Mouse (Mus musculus) erythroid progenitor cell, adult 5-6 weeks (primary cell): Measurements from ENCODE around the gene Zfp740. TPM values are rescaled to one million over a fixed set of nuclear protein-coding genes. Genes with fewer than 3 reads are reported as not detected.
"Not testable (repeated sequence)": the region's sequence is repeated elsewhere in the genome, so short reads cannot be mapped to it uniquely, and the experiment has no call there.

ENCODE experiments used
- ATAC-seq: replicated peaks from 2 replicates; pipeline ENCODE4 v1.8.0; 2016; ENCODE audit warnings: moderate number of reproducible peaks, mild to moderate bottlenecking, moderate TSS enrichment, inconsistent platforms; ENCODE audit not compliant: poor library complexity, low FRiP score, severe bottlenecking
- total RNA-seq, 2 experiments: library from RNA; stranded (forward) in 1 of 2; stranded (reverse) in 1 of 2; fragments of 150-400 nt in 1 of 2; fragments of 186-747, 209-891 nt in 1 of 2; gene quantifications; 2 replicates each; pipeline versions ENCODE4 v1.2.3 to v1.2.4; 2015 to 2017; ENCODE audit warnings: low replicate concordance in 2 of 2

Gene Zfp740
- total RNA-seq (2015; ENCODE audit: low replicate concordance) (25.2 and 33.5 TPM in 2 replicates), total RNA-seq (2017; ENCODE audit: low replicate concordance) (30.5 and 52.6 TPM in 2 replicates)

DNA sequence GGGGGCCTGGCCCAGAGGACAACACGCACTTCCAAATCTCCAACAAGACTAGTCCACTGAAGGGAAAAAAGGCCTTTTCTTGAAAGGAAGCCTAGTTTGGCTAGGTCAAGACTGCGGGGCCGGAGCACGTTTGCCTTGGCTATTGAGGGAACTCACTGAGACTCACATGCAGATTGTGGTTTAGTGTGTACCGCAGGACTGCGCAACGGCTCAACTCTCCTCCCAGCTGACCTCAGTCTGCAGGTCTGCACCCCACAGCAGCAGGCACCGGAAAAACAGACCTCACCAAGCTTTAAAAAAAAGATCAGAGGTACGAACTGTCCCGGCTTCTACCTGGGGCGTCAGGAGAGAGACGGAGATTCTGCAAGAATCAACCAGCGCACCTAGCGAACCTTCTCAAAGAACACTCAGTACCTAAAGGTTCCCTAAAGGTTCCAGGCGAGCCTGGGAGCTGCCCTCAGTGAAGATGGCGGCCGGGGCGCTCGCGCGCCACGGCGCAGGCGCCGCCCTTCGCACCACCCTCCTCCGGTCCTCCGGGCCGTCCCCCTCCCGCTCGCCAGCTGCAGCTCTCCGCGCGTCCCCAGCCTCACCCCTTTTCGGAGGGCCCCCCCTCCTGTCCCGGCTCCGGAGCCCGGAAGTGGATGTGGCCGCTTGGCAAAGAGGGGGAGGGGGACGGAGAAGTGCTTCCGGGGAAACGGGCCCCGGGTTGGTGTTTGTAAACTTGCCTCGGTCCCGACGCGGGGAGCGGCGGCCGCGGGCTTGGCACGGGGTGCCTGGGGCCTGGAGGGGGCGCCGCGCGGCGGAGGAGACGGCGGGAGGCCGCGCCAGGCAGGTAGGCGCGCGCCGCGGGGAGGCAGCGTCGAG is at the start of gene Zfp740:
Gene Zfp740 (plus strand): TSS at position 279 of the 864 bp plus-strand sequence.
- peak; percentile 93 for ATAC-seq

DNA sequence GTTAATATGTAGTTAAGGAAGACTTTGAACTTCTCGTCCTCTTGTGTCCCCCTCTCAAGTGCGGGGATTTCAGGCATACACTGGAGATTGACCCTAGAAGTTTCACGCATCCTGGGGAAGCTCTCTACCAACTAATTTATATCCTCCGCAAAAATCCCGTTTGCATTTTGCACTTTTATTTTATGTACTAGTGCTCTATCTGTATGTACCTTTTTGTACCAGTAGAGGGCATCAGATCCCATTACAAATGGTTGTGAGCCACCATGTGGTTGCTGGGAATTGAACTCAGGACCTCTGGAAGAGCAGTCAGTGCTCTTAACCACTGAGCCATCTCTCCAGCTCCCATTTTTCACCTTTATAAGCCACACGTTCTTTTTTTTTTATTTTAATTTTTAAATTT is 48.0 kb upstream of the Zfp740 start:
- not testable (repeated sequence) for ATAC-seq

DNA sequence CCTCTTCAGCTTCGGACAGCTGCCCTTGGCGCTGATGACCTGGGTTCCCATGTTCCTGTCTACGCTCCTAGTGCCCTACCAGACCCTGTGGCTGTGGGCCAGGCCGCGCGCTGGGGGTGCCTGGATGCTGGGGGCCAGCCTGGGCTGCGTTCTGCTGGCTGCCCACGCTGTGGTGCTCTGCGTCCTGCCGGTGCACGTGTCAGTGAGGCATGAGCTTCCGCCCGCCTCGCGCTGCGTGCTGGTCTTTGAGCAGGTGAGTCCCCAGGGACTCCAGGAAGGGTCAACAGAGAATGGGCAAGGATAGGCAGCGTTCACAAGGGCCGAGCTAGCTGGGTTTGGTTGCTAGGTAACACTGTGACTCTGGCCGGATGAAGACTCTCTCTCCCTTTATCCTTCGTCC is 46.2 kb upstream of the Zfp740 start:
- ATAC-seq, result no peak

DNA sequence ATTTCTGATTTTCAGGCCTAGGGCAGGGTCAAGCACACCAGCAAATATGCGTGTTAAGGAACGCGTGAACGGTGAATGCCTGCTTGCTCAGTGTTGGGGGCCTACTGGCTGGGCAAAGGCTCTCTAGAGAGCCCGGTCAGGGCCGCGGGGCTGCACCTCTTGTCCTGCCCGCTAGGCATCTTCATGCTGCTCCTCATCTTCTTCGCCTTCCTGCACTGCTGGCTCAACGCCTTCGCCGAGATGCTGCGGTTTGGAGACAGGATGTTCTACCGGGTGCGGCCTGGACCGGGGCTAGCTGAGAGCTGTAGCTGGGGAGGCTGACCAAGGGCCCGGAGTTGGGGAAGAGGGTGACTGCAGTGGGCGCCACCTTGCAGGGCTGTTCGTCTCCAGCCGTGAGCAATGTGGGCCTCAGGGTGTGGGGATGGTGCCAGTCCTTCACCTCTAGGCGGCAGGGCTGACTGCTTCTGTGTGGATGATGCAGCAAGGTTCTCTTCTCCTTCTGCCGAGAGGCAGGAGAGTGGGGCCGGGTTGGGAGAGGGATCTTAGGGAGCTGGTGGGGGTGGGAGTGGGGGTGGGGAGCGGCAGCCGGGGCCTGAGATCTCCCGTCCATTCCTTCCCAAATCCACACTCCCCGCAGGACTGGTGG is 42.5 kb upstream of the Zfp740 start:
- no peak for ATAC-seq

DNA sequence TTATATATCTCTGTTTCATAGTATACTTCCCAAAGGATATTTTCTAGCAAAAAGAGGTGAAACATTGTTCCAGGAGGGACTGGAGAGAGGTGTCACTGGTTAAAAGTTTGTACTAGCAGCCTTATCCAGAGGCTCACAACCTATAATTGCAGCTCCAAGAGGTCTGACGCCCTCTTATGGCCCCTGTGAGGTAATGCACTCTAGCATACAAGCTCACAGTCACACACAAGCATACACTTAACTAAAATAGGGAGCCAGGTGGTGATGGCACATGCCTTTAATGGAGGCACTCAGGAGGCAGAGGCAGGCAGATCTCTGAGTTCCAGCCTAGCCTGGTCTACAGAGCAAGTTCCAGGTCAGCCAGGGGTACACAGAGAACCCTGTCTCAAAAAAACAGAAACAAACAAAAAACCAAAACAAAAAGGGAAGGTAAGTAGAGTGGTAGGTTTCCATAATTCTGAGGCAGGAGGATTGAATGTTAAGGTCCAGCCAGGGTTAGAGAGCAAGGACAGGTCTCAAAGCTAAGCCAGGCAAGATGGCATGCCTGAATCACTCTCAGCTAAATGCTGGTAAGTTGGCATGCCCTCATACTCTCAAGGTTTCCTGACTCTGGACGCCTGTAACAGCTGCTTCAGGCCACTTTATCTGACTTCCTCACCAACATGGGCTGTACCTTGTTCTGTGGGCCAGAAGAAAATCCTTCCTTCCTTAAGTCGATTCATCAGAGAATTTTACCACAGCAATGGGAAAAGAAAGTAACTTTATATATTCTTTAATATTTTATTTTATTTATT is 39.0 kb upstream of the Zfp740 start:
- no peak for ATAC-seq

DNA sequence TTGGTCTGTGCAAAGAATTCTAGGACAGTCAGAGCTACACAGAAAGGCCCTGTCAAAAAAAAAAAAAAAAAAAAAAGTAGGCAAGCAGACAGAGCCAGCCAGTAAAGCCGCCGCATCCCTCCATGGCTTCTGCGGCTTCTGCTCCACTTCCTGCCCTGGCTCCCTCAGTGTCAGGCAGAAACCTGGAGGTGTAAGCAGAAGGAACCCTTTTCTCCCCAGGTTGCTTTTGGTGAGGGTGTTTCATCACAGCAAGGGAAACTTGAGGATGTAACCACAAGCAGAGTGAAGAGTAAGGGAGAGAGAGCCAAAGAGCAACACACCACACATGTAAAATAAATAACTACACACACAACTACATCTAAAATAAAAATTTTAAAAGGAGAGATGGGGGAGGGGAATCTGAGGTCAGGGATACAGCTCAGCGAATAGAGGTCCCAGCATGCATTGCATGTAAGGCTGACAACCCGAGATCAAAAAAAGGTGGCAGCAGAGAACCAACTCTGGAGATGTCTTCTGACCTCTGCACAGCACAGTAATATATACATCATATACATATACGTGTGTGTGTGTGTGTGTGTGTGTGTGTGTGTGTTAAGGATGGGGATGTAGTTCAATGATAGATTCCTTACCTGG is 37.5 kb upstream of the Zfp740 start:
- ATAC-seq, result no peak

DNA sequence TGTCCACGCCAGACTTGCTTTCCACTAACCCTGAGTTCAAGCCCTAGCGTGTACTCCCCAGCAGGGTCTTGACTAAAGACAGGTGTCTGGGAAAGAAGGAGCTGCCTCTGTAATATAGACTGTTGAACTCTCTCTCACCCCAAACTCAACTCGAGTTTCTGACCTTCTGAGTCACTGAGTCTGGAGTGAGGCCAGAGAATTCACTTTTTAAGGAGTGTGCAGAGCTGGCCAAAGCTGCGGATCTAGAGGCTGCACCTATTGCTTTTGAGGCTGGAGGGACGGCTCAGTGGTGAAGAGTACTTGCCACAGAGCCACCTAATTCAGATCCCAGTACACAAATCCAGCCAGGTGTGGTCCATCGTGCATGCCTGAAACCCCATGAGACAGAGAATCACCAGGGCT is 35.4 kb upstream of the Zfp740 start:
- no peak for ATAC-seq

DNA sequence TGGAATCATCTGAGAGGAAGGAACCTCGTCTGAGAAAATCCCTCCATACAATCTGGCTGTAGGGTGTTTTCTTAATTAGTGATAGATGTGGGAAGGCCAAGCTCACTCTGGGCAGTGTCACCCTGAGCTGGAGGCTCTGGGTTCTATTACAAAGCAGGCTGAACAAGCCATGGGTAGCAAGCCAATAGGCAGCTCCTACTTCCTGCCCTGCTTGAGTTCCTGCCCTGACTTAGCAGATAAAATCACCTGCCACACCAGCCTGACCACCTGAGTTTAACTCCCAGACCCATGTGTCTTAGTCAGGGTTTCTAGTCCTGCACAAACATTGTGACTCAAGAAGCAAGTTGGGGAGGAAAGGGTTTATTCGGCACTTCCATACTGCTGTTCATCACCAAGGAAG is 34.0 kb upstream of the Zfp740 start:
- no peak for ATAC-seq

DNA sequence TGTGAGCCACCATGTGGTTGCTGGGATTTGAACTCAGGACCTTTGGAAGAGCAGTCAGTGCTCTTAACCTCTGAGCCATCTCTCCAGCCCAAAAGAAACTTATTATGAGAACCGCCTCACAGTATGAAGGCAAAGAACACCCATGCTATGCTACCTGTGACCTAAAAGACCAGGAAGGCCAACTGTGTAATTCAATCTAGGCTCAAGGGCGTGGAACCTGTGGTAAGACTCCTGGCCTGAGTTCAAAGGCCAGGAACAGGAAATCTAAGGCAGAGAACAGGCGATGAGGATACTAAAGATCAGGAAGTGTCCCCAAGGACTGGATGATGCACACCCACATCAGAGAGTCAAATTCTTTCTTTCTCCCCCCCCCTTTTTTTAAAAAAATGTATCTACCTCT is 29.5 kb upstream of the Zfp740 start:
- ATAC-seq, result no peak

DNA sequence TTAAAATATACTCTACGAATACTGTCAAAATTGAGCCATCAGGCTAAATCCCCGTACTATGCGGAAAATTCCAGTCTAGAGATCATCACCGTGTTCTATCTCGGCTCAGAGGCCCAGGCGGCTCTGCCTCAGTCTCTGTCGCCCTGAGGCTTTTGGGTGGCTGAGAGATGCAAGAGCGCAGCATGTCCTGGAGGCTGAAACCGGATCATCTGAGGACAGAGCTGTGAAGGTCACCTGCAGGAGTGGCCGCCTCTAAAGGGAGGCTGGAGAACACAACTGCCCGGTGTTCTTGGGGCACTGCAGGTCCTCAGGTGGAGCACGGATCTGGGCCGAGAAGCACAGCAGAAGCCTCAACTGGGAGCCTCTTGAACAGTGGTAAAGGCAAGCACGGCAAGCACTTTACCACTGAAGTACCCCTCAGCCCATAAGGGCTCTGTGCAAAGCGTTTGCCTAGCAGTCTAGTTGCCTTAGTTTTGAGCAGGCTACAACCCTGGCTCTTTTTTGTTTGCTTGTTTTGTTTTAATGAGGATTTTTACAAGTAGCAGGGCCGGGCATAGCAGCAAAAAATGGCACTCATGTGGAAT is 27.2 kb upstream of the Zfp740 start:
- ATAC-seq, result no peak

DNA sequence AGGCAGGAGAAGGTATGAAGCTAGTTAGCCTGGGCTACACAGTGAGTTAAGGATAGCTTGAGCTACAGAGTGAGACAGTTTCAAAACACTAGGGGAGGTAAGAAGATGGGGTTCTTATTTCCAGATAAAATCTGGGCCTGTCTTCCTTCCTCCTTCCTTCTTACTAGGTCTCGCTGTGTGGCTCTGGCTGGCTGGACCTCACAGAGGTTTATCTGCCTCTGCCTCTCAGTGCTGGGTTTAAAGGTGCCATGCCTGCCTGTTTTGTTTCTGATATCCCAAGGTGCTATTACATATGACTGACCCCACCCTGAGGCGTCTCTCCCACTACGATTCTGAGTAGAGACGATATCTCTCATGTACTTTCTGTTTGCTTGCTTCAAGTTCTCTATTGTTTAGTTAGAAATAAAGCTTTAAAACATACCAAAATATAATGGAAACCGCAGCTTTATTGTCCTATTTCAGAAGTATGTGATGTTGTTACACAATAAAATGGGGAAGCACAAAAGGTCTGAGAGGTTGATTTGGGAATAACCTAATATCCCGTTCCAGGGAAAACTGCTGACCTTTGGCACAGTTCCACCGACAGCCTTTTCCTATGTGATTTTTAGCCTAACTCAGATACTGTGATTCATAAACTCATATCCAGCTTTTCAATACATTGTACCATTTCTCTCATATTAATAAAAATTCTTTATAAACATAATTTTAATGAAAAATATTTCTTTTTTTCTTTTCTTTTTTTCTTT is 26.3 kb upstream of the Zfp740 start:
- ATAC-seq, result no peak

DNA sequence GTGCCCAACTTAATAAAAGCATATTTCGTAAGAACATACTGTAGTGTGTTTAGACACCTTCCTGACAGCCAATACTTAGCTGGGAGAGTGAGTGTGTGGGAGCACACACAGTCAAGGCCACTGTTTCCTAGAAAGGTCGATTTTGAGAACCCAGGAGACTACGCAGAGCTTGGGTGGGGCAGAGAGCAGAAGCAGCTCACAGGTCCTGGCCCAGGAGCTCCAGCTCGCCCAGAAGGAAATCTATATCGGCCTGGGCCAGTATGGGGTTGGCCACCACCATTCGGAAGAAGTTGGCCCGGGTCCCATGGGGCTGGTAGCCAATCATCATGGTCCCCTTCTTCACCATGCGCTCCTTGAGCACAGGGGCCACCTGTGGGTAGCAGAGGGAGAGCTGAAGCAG is 25.6 kb upstream of the Zfp740 start:
- ATAC-seq, result no peak

DNA sequence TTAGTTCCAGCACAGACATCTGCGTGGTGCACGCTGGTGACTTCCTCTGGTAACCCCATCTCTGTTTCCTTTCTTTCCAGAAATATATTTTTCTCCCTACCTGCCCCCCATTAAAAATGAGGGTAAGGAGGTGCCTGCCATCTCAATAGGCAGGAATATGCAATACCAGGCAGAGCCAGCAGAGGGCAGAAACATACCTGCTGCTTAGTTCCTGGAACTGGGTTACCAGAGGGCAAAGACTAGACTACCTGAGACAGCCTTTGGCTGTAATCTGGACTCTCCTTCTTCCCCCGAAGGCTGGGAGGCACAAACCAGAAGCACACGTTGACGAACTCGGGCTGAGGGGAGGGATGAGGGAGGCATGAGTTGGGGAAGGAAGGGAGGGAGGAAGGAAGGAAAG is 24.8 kb upstream of the Zfp740 start:
- ATAC-seq, result peak; percentile 67

DNA sequence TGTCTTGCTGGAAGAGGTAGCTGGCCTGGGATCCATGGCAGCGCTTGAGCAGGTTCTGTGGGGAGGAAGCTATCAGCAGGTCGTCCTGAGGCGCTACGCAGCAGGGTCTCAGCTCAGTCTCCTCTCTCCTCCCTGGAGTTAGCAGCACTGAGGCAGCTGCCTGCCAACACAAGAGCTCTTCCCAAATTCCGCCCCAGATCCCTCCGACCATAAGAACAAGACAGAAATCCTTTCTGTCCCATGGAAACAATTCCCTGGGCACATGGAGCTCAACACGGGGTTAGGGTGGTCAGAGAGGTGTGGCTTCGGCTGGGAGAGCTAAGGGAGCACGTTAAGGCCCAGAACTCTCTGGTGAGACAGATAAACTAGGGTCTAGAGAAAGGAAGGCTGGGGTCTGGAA is 23.9 kb upstream of the Zfp740 start:
- ATAC-seq, result no peak

DNA sequence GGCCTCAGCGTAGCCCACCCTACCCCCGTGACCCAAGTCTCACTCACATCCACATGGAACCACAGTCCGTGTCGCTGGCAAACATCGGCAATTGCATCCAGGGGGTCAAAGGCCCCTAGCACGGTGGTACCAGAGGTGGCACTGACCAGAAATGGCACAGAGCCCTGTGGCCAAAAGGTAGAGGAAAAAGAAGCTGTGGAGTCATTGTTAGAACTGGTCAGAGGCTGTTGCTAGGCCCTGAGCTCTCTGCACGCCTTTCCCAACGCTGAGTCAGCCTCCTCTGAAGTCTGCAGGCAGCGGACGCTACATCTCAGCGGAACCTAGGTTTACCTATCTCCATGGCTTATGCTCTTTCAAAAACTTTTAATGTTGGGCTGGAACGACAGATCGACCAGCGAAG is 23.1 kb upstream of the Zfp740 start:
- ATAC-seq, result no peak

DNA sequence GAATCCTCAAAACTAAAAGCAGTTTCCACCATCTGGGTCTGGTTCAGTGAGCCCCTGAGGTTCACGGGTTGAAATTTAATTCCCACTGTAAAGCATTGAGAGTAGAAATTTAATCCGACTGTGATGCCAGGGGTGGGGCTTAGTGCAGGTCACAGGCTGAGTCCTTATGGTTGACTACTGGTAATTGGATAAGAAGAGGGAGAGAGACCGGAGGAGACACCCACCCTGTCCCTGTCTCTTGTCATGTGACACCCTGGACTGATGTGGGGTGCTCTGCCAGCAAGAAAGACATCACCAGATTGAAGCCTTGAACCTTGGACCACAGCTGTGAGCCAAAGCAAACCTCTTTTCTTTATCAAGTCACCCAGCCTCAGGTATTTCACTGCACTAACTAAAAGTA is 20.0 kb upstream of the Zfp740 start:
- ATAC-seq, result no peak

DNA sequence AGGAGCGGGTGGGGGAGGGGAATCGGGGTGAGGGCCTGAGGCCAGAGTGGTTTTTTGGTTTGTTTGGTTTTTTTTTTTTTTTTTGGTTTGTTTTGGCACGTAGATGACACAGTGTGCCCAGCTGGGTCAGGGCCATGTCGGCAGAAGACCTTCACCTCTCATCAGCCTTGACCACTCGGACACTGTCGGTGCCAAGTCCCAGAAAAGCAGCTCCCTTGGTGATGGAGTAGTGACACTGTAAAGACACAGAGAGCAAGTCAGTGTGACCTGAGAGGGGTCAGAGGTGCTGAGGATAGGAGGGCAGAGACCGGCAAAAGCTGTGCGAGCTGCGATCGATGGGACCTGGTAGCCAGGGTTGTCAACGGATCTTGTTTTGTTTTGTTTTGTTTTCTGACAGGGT is 16.8 kb upstream of the Zfp740 start:
- ATAC-seq, result no peak

DNA sequence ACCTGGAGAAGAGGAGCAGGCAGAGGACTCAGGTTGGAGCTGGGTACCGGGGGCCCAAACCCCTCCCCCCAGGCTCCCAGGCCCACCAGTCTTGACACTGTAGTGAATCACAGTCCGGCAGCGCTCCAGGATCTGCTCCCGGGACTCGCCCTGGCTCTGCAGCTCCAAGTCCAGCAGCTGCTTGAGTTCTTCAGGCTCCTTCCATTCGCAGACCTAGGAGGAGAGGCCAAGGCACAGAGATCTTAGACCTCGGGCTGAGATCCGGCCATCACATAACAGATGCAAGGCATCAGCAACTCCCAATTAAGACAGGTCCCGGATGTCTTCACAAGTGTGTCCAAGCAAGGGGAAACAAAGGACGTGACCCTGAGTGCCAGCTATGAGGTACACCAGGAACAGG is 15.0 kb upstream of the Zfp740 start:
- ATAC-seq, result no peak

DNA sequence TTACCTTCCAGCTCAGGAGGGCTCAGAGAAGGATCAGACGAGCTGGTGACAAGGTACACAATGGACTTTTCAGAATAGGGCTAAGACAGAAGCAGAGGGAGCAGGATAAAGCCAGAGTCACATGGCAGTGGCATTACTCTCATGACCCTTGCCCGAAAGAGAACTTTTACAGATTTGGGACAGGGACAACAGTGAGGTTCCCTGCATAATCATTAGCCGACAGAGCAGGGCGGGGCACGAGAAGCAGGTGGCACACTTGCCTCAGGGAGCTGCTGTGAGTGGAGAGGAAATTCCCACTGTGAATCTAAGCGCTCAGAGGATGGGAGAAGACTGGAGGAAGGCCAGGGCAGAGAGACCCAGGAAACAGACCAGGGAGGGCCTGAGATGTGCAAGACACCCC is 14.2 kb upstream of the Zfp740 start:
- ATAC-seq, result no peak
